Mouse (Mus musculus): ENCODE measurements around the gene Abhd4. TPM values are rescaled to one million over a fixed set of nuclear protein-coding genes. Genes with fewer than 3 reads are reported as not detected.

Gene Abhd4
- 51.7 TPM for polyA plus RNA-seq (2014; fragmentation: Illumina TruSeq; extraction: RNeasy Lipid Tissue Mini Kit (QIAGEN cat#74804); ENCODE audit: low read depth, low replicate concordance)

GRCm38 (mm10) chr14:54253741-54254291 is at the start of gene Abhd4, which contains the start of gene Dad1:
Gene Abhd4, plus strand, starts transcription at chr14:54254188.
Gene Dad1, minus strand, starts transcription at chr14:54254104.

GRCm38 (mm10) chr14:54284839-54285238 is 30.9 kb downstream of the Abhd4 start, which contains the start of gene Olfr49:
Gene Olfr49, minus strand, starts transcription at chr14:54284939.

Other genes with a start within 250 kb of the Abhd4 start
- 10.5 TPM for gene Dad1, start 84 bp upstream of the Abhd4 start, polyA plus RNA-seq (2014; fragmentation: Illumina TruSeq; extraction: RNeasy Lipid Tissue Mini Kit (QIAGEN cat#74804); ENCODE audit: low read depth, low replicate concordance)
- not detected for gene Olfr49, start 30.8 kb downstream of the Abhd4 start, polyA plus RNA-seq (2014; fragmentation: Illumina TruSeq; extraction: RNeasy Lipid Tissue Mini Kit (QIAGEN cat#74804); ENCODE audit: low read depth, low replicate concordance)
- 3.9 TPM for gene Oxa1l, start 106.6 kb downstream of the Abhd4 start, polyA plus RNA-seq (2014; fragmentation: Illumina TruSeq; extraction: RNeasy Lipid Tissue Mini Kit (QIAGEN cat#74804); ENCODE audit: low read depth, low replicate concordance)
- 2.4 TPM for gene Slc7a7, start 163.6 kb downstream of the Abhd4 start, polyA plus RNA-seq (2014; fragmentation: Illumina TruSeq; extraction: RNeasy Lipid Tissue Mini Kit (QIAGEN cat#74804); ENCODE audit: low read depth, low replicate concordance)
- 27.3 TPM for gene Mrpl52, start 172.7 kb downstream of the Abhd4 start, polyA plus RNA-seq (2014; fragmentation: Illumina TruSeq; extraction: RNeasy Lipid Tissue Mini Kit (QIAGEN cat#74804); ENCODE audit: low read depth, low replicate concordance)
- 10.9 TPM for gene Mmp14, start 177.4 kb downstream of the Abhd4 start, polyA plus RNA-seq (2014; fragmentation: Illumina TruSeq; extraction: RNeasy Lipid Tissue Mini Kit (QIAGEN cat#74804); ENCODE audit: low read depth, low replicate concordance)
- gene Lrp10, start 209.9 kb downstream of the Abhd4 start, polyA plus RNA-seq (2014; fragmentation: Illumina TruSeq; extraction: RNeasy Lipid Tissue Mini Kit (QIAGEN cat#74804); ENCODE audit: low read depth, low replicate concordance): 0.66 TPM
- 0.32 TPM for gene Rem2, start 221.9 kb downstream of the Abhd4 start, polyA plus RNA-seq (2014; fragmentation: Illumina TruSeq; extraction: RNeasy Lipid Tissue Mini Kit (QIAGEN cat#74804); ENCODE audit: low read depth, low replicate concordance)

All from testis, adult 10 weeks (tissue).